Mouse (Mus musculus) gastrocnemius, postnatal 25 days (tissue): ENCODE data around the gene Coq5. TPM values are rescaled to one million over a fixed set of nuclear protein-coding genes. Genes with fewer than 3 reads are reported as not detected.
A peak's percentile ranks its signal among the peaks of the same experiment; 100 is the strongest.

ENCODE experiments used
- DNase-seq: peaks from one replicate; pipeline ENCODE4 v3.0.0; 2022
- long read RNA-seq, 2 experiments: library from polyadenylated mRNA; stranded (forward); transcript quantifications; one replicate each; pipeline ENCODE4 v2.0.0; 2021
- total RNA-seq, 2 experiments: library from RNA; stranded (reverse); gene quantifications; 1 replicate in 1 of 2; 2 replicates in 1 of 2; pipeline ENCODE4 v1.2.3; 2021

Gene Coq5
- total RNA-seq: 100 to 1,000 TPM in 1 of 2 experiments, 10 to 100 TPM in 1; 91.7 to 100 TPM
- long read RNA-seq, experiment 1, transcript Coq5-201 (7 exons, 2,037 nt): major isoform, 228 of 236 reads
- long read RNA-seq, experiment 1, partial matches to known transcripts: 0 of 236 reads
- long read RNA-seq, experiment 1, other reads (novel, unspliced or antisense): 7 of 236 reads
- long read RNA-seq, experiment 2, transcript Coq5-201 (7 exons, 2,037 nt): major isoform, 257 of 267 reads
- long read RNA-seq, experiment 2, partial matches to known transcripts: 7 of 267 reads
- long read RNA-seq, experiment 2, other reads (novel, unspliced or antisense): 2 of 267 reads

DNA sequence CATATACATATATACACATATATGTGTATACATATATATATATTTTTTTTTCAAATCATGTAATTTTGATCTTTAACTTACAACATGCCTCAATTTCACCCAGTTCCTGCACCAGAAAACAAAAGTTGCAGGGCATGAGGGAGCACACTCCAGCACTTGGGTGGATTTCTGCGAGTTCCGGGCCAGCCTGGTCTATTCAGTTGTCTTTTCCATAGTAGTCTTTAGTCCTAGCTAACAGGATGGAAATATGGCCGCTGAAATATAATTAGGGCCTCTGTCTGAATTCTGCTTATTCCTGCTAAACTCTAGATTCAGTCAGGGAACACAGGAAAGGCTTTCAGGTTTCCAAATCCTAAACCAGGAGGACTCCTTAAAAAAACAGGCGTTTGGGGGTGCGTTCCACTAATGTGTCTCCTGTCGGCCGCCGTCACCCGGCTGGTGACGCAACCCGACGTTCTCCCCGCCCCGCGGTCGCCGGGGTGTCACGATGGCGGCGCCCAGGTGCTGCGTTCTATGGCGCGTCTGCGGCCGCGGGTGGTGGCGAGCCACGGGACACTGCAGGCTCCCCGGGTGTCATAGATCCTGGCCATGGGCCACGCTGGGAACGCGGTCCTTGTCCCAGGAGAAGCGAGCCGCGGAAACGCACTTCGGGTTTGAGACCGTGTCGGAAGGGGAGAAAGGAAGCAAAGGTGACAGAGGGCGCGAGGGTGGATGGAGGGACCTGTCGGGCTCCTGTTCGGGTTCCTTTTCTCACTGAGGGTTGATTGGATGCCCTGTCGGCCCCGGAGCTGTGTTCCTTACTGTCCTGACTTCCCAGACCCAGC, at the start of gene Coq5:
Gene Coq5, plus strand, starts transcription at position 441 of the 824 bp plus-strand sequence.
- peak; percentile 85 for DNase-seq

DNA sequence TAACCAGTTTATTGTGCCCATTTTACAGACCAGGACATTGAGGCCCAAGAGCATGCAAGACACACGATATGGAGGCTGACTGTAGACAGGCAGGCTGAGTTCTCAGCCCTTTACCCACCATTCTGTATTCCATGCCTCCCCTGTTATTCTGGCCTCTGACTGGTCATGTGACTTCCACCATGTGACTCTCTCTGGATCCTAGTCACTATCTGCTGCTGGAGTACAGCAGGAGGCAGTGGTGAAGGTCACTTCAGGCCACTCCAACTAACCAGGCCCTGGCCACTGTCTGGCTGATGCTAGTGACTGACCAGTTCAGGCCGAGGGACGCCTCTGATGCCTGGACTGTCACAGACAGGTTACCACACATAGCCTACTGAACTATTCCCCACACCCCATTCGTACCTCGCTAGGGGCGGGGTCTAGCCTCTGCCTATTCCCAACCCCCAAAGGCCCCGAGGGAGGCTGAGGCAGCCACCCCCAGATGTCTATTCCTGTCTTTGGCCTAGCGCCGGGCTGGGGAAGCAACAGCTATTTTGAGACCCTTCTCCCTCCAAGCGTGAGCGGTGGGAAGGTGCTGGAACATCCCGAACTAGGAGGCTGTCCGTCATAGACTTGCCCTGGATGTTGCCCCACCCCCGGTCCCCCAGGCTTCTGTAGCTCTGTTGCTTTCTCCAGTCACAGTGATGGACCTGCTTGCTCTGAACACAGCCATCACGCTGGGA, 48.5 kb upstream of the Coq5 start:
- DNase-seq: peak; percentile 44

DNA sequence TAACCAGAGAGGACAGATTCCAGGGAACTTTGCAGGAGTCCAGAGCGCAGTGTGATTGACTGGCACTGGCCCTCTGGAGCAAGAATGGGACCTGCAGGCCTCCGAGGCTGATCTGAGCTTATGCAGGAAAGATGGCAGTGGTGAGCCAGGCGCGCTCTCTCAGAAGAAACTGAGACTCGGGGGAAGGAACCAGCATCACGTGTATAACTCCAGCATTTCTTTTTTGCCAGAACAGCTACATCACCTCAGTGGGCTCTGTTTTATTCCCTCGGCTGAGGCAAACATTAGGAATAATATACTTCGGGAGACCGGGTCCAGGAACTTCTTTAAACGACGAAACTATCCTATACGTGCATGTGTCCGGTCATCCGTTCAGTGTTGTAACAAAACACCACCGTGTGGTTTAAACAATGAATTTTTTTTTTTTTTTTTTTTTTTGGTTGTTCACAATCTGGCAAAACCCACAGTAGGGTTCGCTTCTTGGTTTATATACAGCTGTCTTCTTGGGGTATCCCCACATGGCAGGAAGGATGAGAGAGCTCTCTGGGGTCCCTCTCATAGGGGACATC, 47.8 kb upstream of the Coq5 start:
- DNase-seq: no peak

DNA sequence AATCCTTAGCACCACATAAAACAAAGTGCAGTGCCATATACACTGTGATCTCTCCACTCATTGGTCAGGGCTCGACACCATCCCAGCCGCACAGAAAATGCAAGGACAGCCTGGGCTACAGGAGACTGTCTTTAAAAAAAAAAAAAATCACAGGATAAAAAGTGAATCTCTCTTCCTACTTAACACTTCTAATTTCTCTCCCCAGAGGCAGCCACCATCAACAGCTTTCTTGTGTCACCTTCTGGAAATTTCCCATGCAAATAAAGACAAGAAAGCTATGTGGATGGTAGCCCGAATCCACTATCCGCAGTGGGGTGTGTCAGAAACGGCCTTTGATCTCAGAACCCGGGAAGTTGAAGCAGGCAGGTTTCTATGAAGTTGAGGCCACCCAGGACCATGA, 47.0 kb upstream of the Coq5 start:
- no peak for DNase-seq

DNA sequence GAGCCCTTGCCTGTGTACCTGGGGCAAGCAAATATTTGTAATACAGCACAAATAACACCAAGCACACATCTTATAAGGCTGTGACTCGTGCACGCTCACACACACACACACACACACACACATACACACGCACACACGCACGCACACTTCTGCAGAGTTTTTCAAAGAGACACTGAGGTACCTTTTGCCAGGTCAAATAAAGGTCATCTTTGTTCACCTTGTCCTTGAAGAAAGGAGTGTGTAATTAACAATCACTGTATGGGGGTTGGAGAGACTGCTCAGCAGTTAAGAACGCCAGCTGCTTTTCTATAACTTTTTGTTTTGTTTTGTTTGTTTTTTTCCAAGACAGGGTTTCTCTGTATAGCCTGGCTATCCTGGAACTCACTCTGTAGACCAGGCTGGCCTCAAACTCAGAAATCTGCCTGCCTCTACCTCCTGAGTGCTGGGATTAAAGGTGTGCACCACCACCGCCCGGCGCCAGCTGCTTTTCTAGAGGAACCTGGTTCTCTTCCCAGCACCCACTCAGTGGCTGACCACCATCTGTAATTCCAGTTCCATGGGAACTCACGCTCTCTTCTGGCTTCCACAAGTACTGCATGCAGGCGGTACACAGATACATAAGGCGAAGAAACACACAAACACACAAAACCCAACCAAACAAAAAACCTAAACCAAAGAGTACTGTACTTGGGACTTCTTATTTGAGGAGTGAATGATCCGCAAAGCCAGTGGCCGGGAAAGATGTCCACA, 46.3 kb upstream of the Coq5 start:
- DNase-seq: no peak

DNA sequence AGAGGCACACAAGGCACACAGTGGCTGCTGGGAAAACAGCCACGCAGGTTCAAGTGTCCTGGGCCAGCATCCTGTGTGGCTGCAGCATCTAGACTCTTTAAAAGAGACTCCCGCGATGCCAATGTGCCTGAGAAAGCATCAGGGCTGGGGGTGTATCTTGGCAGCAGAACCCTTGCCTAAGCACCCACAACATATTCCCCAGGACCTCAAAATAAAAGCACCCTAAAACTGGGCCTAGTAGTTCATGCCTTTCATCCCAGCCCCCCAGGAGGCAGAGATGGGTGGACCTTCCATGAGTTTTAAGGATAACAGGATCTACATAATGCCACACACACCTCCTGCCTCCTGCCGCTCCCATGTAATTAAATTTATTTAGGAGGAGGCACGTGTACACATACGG, 44.9 kb upstream of the Coq5 start:
- DNase-seq: no peak

DNA sequence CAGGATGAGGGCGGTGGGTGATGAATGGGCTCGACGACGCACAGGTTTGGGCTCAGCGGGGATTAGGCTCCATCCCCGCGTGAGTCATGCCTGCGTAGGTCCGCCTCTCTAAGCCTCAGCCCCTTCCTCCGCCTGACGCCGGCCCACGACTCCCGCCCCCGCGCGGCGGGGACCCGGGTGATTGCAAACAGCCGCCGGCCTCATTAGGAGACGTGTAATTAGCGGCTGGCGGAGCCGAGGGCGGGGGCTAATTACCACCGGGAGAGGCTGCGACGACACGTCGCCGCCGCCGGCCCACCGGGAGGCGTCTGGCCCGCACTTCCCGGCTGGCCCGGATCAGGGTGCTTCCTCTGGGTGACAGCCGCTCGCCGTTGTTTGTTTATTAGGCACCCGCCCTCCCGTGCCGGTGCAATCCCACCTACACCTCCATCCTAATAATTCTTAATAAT, 44.1 kb upstream of the Coq5 start:
- DNase-seq: peak; percentile 67

DNA sequence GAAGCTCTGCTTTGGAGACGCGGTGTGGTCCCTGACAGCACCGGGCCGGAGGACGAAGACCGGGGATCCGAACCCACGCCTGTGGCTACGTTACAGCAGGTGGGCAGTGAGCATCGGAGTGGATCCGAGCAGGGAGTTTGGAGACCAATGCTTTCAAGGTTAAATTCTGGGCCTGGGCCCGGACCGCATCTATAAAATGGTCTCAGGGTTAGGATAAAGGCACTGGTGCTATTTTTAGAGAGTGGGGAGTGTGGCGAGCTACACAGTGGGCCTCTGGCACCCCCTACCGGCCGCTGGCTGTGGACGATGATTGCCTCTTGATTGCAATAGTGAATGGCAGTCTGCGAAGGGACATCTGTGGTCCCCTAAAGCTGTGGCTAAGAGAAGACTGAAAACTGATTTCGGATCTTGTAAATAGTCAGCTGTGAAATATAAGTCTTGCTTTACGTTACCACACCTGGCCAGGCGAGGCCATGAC, 43.6 kb upstream of the Coq5 start, which contains the start of gene Pop5:
Gene Pop5, plus strand, starts transcription at position 51 of the 478 bp plus-strand sequence.
- peak; percentile 76 for DNase-seq

DNA sequence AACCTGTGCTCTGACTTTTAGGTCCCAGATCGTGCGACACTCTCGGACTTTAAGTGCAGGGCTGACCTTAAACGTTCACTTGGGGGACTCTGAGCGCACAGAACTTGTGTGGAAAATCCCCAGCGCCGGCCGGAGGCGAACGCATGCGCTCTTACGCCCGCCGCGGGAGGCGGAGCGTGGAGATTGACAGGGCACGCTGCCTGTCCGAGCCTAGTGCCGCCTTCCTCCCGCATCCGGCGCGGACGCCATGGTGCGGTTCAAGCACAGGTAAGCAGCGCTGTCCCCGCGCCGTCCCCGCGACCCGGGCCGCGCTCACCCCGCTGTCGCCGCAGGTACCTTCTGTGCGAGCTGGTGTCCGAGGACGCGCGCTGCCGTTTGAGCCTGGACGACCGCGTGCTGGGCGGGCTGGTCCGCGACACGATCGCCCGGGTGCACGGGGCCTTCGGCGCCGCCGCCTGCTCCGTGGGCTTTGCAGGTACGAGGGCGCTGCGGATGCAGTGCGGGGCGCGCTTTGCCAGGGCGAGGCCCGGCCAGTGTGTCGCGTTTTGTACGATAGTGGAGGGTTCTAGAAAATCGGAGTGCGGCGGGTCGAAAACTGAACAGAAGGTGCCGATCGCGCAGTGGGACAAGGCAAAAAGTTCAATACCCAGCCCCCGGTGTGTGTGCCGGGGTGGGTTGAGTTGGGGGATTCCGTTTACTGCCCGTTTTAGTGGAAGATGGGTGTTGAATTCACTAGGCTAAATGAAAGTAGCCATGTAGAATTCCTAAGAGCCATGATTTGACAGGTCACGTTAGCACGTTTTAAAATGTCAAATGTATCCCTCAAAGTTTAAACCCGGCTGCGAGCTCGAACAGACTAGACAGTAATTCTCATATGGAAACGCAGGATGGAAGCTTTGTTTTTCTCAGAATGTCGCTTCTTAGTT, 41.4 kb upstream of the Coq5 start:
- DNase-seq: peak; percentile 91

DNA sequence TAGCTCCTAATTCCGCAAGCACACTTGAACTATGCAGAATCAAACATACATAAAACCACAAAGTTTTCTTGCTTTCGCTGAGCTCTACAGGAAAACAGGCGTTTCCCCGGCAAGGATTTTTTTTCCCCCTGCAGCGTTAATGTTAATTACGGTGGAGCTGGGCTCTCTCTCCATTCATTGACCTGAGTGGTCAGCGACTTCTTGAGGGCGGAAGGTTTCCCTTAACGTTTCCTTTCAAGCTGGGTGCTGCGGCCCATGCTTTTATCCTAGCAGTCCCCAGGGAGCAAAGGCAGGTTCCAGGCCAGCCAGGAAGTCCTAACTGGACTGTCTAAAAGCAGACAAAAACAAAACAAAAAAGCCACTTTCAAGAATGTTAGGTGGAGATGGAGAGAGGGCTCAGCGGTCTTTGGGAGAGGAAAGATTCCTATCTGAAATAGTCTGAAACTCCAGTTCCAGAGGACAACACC, 40.7 kb upstream of the Coq5 start:
- DNase-seq: no peak

DNA sequence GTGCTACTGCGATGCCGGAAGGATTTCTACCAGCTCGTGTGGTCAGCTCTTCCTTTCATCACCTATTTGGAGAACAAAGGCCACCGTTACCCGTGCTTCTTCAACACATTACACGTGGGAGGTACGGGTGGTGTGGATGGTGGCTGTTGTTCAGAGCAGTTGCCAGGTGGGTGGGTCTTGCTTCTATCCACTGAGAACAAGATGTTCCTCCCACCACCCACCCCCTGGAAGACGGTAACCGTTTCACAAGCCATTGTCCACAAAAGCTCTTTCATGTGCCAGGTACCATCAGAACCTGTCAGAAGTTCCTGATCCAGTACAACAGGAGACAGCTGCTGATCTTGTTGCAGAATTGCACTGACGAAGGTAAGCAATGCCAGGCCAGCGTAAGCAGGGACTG, 39.3 kb upstream of the Coq5 start:
- DNase-seq: no peak

DNA sequence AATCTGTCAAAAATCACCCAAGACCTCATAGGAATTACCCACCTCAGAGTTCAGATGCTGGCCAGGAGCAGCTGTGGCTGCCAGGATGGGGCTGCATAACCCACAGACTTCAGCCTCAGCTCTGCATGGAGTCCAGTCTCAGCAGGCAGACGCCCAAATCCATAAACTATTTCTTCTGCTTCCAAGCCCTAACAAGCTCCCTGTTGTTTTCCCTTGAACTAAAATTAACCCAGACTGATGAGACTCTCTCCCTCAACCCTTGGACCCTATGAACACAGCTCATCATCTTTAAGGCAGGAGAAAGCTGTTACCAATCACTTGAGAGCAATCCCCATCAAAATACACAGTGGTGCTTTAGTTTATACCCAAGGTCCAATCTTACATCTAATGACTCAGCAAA, 24.0 kb upstream of the Coq5 start:
- no peak for DNase-seq

DNA sequence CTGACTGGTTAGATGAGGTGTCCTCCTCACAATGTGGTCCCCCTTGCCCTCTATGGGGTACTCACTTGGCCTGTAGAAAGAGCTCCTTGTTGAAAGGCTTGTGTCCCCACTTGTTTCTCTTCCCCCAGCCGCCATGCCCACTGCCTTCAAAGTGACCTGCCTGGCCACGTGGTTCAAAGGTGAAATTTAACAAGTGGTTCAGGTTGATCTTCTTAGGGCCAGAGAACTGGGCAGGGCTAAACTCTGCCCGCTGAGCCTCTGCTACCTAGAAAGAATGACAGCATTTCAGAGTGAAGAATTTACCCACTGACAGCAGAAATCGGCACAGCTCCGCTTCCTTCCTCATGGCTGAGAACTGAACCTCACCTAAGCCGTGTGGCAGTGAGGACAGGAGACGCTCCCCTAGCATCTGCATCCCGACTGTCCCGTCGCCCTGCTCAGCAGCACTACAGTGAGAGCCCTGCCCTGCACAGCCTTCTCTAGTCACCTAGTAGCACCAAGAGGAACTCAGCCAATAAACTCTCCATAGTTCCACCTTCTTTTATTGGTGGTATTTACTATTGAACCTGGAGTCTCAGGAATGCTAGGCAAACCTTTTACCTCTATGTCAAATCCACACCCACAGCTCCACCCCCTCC, 22.4 kb upstream of the Coq5 start:
- no peak for DNase-seq

DNA sequence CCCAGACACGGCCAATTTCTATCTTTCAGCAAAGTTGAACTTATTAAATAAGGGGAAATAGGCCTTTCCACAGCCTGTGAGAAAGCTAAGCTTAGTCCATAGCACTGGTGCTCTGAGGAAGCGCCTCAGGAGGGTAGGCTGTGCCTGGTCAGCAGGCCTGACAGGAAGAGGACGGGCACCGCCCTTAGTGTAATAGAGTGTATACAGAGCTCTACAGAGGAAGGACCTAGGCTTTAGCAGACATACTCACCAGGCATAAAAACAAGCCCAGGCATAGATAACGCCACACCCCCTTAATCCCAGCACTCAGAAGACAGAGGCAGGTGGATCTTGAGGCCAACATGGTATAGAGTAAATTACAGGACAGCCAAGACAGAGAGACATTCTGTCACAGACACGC, 19.1 kb upstream of the Coq5 start:
- no peak for DNase-seq

DNA sequence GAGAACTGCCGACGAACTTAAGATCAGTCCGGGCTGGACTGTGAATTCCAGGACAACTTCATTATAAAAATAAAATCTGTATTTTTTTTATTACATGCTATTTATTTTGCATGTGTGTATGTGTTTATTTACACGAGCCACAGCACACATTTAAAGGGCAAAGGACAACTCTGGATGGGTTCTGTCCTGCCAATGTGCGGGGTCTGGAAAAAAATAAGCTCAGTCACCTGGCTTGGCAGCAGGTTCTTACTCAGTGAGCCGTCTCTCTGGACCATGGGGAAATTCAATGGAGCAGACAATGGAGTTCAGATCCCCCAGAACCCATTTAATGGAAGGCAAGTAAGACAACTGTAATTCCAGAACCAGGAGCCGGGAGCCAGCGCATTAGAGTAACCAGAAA, 18.3 kb upstream of the Coq5 start:
- no peak for DNase-seq

DNA sequence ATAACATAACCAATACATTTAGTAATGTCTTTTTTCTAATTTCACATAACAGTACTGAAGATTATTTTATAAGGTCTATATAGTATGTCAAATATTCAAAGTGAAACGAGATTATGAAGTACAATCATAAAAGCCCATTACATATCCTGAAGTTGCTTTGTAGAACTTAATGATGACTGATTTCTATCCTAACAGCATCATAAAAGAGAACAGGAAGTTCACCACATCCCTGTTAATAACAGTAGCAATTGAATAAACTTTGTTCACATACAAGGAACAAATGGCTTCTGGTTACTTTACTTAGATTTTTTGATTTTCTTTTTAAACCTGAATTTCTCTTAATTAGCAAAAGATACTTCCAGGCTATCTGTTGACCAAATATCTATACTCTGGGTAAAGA, 17.6 kb upstream of the Coq5 start:
- DNase-seq: no peak

DNA sequence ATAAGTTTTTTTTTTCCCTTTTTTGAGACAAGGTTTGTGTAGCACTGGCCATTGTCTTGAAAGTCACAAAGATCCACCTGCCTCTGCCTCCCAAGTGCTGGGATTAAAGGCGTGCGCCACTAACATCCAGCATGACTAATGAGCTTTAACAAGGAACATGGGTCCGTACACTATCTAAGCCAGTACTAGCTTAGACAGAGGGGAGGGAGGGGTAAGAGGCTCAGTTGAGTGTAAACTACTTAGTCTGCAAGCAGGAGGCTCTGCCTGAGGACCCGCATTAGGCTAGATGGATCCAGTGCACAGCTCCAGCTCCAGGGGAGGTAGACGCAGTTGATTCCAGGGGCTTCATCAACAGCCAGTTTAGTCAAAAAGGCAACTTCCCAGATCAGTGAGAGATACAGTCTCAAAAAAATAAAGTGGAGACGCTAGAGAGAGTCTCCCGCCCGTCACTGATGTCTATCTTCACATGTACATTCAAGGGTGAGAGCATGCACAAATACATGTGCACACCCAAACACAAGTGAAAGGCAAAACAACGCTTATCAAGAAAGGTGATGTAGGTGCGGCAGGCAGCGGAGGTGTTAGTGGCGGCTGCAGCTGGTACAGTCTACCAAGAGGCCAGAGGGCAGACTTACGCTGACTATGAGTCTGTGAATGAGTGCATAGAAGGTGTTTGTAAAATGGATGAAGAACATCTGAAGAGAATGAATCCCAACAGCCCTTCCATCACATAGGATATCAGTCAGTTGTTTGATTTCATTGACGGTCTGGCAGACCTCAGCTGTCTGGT, 16.8 kb upstream of the Coq5 start:
- DNase-seq: no peak

DNA sequence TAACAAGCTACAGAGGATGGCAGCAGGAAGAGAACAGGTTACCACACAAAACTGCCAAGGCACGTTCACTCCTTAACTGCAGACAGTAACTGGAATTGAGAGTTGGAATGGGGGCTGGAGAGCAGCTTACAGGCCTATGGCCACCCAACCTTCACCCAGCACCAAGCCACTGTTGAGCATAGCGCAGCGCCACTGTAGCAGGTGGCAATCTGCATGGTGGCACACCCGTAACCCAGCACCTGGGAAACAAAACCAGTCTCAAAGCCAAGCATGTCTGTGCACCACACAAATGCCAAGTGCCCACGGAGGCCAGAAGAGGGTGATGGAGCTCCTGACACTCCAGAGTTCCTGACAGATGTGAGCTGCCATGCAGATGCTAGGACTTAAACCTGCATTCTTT, 13.1 kb upstream of the Coq5 start:
- no peak for DNase-seq
